Mouse (Mus musculus): ENCODE results near the gene Setdb1. TPM values are rescaled to one million over a fixed set of nuclear protein-coding genes. Genes with fewer than 3 reads are reported as not detected.

Setdb1 gene
- polyA plus RNA-seq, 1 experiment from 2014 or later = 7.5 TPM

DNA sequence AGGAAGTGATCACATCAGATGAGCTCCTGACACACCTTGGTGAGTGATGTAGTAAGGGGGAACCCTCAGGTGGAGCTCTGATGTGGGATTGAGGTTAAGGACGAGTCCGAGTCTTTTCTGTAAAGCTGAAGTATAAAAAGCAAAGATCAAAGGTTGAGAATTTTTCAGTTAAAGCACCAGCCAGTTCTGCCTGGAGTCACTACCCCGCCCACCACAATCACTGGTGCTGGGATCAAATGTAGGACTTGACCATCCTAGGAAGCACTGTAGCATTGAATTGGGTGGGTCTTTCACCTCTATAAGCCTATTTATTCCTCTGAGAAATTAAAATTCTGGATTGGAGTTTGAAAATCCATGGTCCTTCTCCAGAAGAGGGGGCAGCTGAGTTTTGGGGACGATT, 66.0 kb downstream of the Setdb1 start:
- Histone ChIP-seq H3K4me3 (ENCODE audit: low read depth, low read length) (no peak overlapping the region), H3K4me2 (replicated peaks; ENCODE audit: low read depth) (no peak overlapping the region; the same call in 1 of the 2 replicates), H3K4me1 (replicated peaks; ENCODE audit: control insufficient read depth, insufficient read depth, low read length) (no peaks in the 10 kb centered on the region), H3K27ac (ENCODE audit: low read depth, low read length) (peak overlapping the region; percentile 31; the same call in 1 of the 2 replicates), H3K27me3 (replicated peaks; ENCODE audit: control insufficient read depth, insufficient read depth, low read length) (no peaks in the 10 kb centered on the region), H3K9ac (ENCODE audit: low read depth, low read length) (no peak overlapping the region), H3K9me3 (ENCODE audit: control insufficient read depth) (no peaks in the 10 kb centered on the region), H3K36me3 (ENCODE audit: control insufficient read depth, insufficient read depth) (peaks cover 45% of the 10 kb centered on the region)
- ATAC-seq = no peak; the same call in 1 of the 2 replicates
- WGBS = 55% methylated on average over 4 of the region's 4 CpGs
- TF ChIP-seq CTCF (IDR thresholded peaks at IDR 0.05; ENCODE audit: low read depth) = no peak

DNA sequence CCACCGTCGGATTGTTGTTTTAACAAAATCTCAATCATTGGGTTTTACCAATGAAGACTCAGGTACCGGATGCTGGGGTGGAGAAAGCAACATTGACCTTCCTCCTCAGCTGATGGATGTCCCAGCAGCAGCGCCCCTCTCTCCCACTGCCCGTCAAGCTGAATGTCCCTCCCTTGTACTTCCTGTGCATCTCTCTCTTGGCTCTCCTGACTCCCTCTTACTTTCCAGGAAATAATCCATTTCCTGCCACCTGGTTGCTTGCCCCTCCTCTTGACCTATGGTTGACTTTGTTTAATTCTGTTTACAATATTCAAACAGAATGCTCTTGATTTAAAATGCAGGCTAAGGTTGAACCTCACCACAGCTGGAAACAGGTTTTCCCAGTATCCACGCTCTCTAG, 66.8 kb downstream of the Setdb1 start:
- 64% methylated on average over 6 of the region's 6 CpGs for WGBS

DNA sequence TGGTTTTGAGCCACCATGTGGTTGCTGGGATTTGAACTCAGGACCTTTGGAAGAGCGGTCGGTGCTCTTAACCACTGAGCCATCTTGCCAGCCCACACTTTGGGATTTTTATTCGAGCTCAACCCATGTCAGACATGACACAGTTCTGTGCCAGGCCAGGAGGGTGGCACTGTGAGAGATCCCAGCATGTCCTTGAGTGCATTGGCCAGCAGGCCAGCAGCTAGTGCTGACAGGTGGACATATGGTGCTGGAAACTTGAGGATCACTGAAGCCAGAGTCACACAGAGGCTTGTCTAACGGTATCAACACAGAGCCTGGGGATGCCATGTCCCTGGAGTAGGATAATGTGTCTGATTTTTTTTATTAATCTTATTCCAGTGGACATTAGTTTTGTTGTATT, 67.6 kb downstream of the Setdb1 start:
- Histone ChIP-seq H3K27ac (ENCODE audit: low read depth, low read length) (0 out of 2 replicates have a peak overlapping the region, but pooled peaks have one; percentile 3), H3K36me3 (ENCODE audit: control insufficient read depth, insufficient read depth) (peaks cover 40% of the 10 kb centered on the region), H3K27me3 (replicated peaks; ENCODE audit: control insufficient read depth, insufficient read depth, low read length) (no peaks in the 10 kb centered on the region), H3K4me2 (replicated peaks; ENCODE audit: low read depth) (no peak overlapping the region), H3K4me1 (replicated peaks; ENCODE audit: control insufficient read depth, insufficient read depth, low read length) (peaks cover 4% of the 10 kb centered on the region), H3K9ac (ENCODE audit: low read depth, low read length) (no peak overlapping the region), H3K9me3 (ENCODE audit: control insufficient read depth) (no peaks in the 10 kb centered on the region), H3K4me3 (ENCODE audit: low read depth, low read length) (no peak overlapping the region)
- no peak for TF ChIP-seq CTCF (IDR thresholded peaks at IDR 0.05; ENCODE audit: low read depth)
- 92% methylated on average over 4 of the region's 4 CpGs for WGBS
- ATAC-seq = no peak

More for the DNA sequence above, 66.8 kb downstream of the Setdb1 start:
- Histone ChIP-seq H3K4me3 (ENCODE audit: low read depth, low read length) (no peak overlapping the region), H3K4me2 (replicated peaks; ENCODE audit: low read depth) (no peak overlapping the region), H3K9me3 (ENCODE audit: control insufficient read depth) (no peaks in the 10 kb centered on the region), H3K27ac (ENCODE audit: low read depth, low read length) (0 out of 2 replicates have a peak overlapping the region, but pooled peaks have one; percentile 31), H3K27me3 (replicated peaks; ENCODE audit: control insufficient read depth, insufficient read depth, low read length) (no peaks in the 10 kb centered on the region), H3K9ac (ENCODE audit: low read depth, low read length) (no peak overlapping the region), H3K36me3 (ENCODE audit: control insufficient read depth, insufficient read depth) (peaks cover 45% of the 10 kb centered on the region), H3K4me1 (replicated peaks; ENCODE audit: control insufficient read depth, insufficient read depth, low read length) (no peaks in the 10 kb centered on the region)
- ATAC-seq = no peak
- no peak for TF ChIP-seq CTCF (IDR thresholded peaks at IDR 0.05; ENCODE audit: low read depth)

- H3K27ac ChIP-seq (ENCODE audit: low read depth, low read length) = no peak overlapping the region
- no peaks in the 10 kb centered on the region for H3K27me3 ChIP-seq (replicated peaks; ENCODE audit: control insufficient read depth, insufficient read depth, low read length)
- TF ChIP-seq CTCF (IDR thresholded peaks at IDR 0.05; ENCODE audit: low read depth) = no peak
- ATAC-seq = no peak
- H3K4me3 ChIP-seq (ENCODE audit: low read depth, low read length) = no peak overlapping the region
- 86% methylated on average over 3 of the region's 3 CpGs for WGBS
- H3K4me2 ChIP-seq (replicated peaks; ENCODE audit: low read depth) = no peak overlapping the region
- H3K9ac ChIP-seq (ENCODE audit: low read depth, low read length) = no peak overlapping the region
- peaks cover 26% of the 10 kb centered on the region for H3K36me3 ChIP-seq (ENCODE audit: control insufficient read depth, insufficient read depth)
- H3K4me1 ChIP-seq (replicated peaks; ENCODE audit: control insufficient read depth, insufficient read depth, low read length) = peaks cover 11% of the 10 kb centered on the region
- no peaks in the 10 kb centered on the region for H3K9me3 ChIP-seq (ENCODE audit: control insufficient read depth)
Measured at GRCm38 (mm10) chr3:95287541-95287940, 69.5 kb downstream of the Setdb1 start.

DNA sequence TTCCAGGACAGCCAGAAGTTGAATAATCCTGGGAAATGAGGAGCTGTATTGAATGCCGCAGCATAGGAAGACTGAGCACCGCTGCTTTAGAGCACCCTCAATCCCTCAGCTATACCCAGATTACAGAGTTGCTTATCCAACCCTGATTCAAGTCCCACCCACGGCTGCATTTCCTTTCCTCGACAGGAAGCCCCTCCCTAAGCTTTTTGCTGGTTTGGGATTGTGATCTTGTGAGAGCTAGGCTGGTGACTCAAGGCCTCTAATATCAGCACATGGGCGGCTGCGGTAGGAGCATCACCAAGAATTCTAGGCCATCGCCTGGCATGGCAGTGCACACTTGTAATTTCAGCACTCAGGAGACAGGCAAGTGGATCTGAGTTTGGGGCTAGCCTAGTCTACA, 70.5 kb downstream of the Setdb1 start:
- H3K36me3 ChIP-seq (ENCODE audit: control insufficient read depth, insufficient read depth) = peaks cover 26% of the 10 kb centered on the region
- H3K4me3 ChIP-seq (ENCODE audit: low read depth, low read length) = no peak overlapping the region
- no peak overlapping the region for H3K4me2 ChIP-seq (replicated peaks; ENCODE audit: low read depth)
- no peak for TF ChIP-seq CTCF (IDR thresholded peaks at IDR 0.05; ENCODE audit: low read depth)
- H3K9me3 ChIP-seq (ENCODE audit: control insufficient read depth) = no peaks in the 10 kb centered on the region
- WGBS = 83% methylated on average over 7 of the region's 7 CpGs
- no peak overlapping the region for H3K9ac ChIP-seq (ENCODE audit: low read depth, low read length)
- H3K27ac ChIP-seq (ENCODE audit: low read depth, low read length) = no peak overlapping the region
- H3K27me3 ChIP-seq (replicated peaks; ENCODE audit: control insufficient read depth, insufficient read depth, low read length) = no peaks in the 10 kb centered on the region
- H3K4me1 ChIP-seq (replicated peaks; ENCODE audit: control insufficient read depth, insufficient read depth, low read length) = peaks cover 11% of the 10 kb centered on the region
- ATAC-seq = no peak

GRCm38 (mm10) chr3:95286011-95286410, 71.0 kb downstream of the Setdb1 start:
- peaks cover 26% of the 10 kb centered on the region for H3K36me3 ChIP-seq (ENCODE audit: control insufficient read depth, insufficient read depth)
- 48% methylated on average over 5 of the region's 5 CpGs for WGBS
- TF ChIP-seq CTCF (IDR thresholded peaks at IDR 0.05; ENCODE audit: low read depth) = no peak
- H3K9ac ChIP-seq (ENCODE audit: low read depth, low read length) = peak overlapping the region; percentile 1; the same call in 1 of the 2 replicates
- no peak overlapping the region for H3K27ac ChIP-seq (ENCODE audit: low read depth, low read length)
- ATAC-seq = no peak
- peaks cover 11% of the 10 kb centered on the region for H3K4me1 ChIP-seq (replicated peaks; ENCODE audit: control insufficient read depth, insufficient read depth, low read length)
- H3K4me2 ChIP-seq (replicated peaks; ENCODE audit: low read depth) = 0 out of 2 replicates have a peak overlapping the region, but pooled peaks have one; percentile 7
- no peak overlapping the region for H3K4me3 ChIP-seq (ENCODE audit: low read depth, low read length)
- no peaks in the 10 kb centered on the region for H3K27me3 ChIP-seq (replicated peaks; ENCODE audit: control insufficient read depth, insufficient read depth, low read length)
- no peaks in the 10 kb centered on the region for H3K9me3 ChIP-seq (ENCODE audit: control insufficient read depth)
